11 mouse cellular contexts compared by ENCODE assay signal in genomic region chr4:155821025-155821424, GRCm38 (mm10). TPM values are rescaled to one million over a fixed set of nuclear protein-coding genes. Genes with fewer than 3 reads are reported as not detected.
DNase-seq lines count a peak whose midpoint lies in the region; ATAC-seq and TF ChIP-seq lines count a peak whose summit lies in the region.
"Had no signal": no experiment of that assay in that cellular context is flagged by ENCODE, and none has a peak within 500 bp of the region (broad histone marks: within the 10 kb centered on the region; RNA-seq: fewer than 3 reads in every experiment).

No protein-coding gene starts in this region.

- peak; percentile 59 for TF ChIP-seq CTCF in kidney, postnatal 0 days (IDR thresholded peaks at IDR 0.05; ENCODE audit: low read depth)
- no peak for TF ChIP-seq CTCF in cerebellum, adult 2 months (IDR thresholded peaks at IDR 0.05; ENCODE audit: borderline replicate concordance, insufficient read depth, low read depth, low read length)

- H3K4me3 ChIP-seq in kidney, postnatal 0 days (replicated peaks; ENCODE audit: low read depth, low read length): no peak overlapping the region
- H3K4me3 ChIP-seq in cerebellum, adult 2 months (replicated peaks; ENCODE audit: insufficient read depth, low read depth, low read length): no peak overlapping the region
- H3K4me3 ChIP-seq: embryonic facial prominence, embryonic 13.5 days; liver, embryonic 15.5 days had no signal

- H3K9me3 ChIP-seq in kidney, postnatal 0 days (replicated peaks; ENCODE audit: low read length): no peaks in the 10 kb centered on the region
- H3K9me3 ChIP-seq: embryonic facial prominence, embryonic 13.5 days; liver, embryonic 15.5 days had no signal

- peak; percentile 54 for DNase-seq in kidney, postnatal 0 days (ENCODE audit: low spot score)
- DNase-seq in kidney, adult 9 months: no peak
- peak; percentile 69 for DNase-seq in 416B (ENCODE audit: low read depth)
- peak; percentile 59 to 68 for DNase-seq in B cell, adult 2 months
- DNase-seq in ovary, adult 18-20 months (ENCODE audit: low spot score): no peak
- DNase-seq in cerebellum, adult 2 months: no peak
- DNase-seq: adrenal gland, postnatal 10 days; spleen, adult 18-20 months had no signal

- H3K36me3 ChIP-seq in kidney, postnatal 0 days (ENCODE audit: insufficient read depth, low read length): peaks cover 74% of the 10 kb centered on the region

- no peaks in the 10 kb centered on the region for H3K27me3 ChIP-seq in kidney, postnatal 0 days (ENCODE audit: insufficient read depth, low read length)
- H3K27me3 ChIP-seq in cerebellum, adult 2 months (ENCODE audit: control insufficient read depth, insufficient read depth, low read length): no peaks in the 10 kb centered on the region
- H3K27me3 ChIP-seq: embryonic facial prominence, embryonic 13.5 days; liver, embryonic 15.5 days had no signal

- no peak for TF ChIP-seq POLR2A in cerebellum, adult 2 months (IDR thresholded peaks at IDR 0.05; ENCODE audit: borderline replicate concordance, insufficient read depth, low read length)

- H3K4me2 ChIP-seq in kidney, postnatal 0 days (ENCODE audit: low read length): no peak overlapping the region
- H3K4me2 ChIP-seq: embryonic facial prominence, embryonic 13.5 days; liver, embryonic 15.5 days had no signal

- WGBS in kidney, postnatal 0 days: 81% methylated on average over 7 of the region's 7 CpGs
- 65% methylated on average over 7 of the region's 7 CpGs for WGBS in cerebellum, adult 2 months

- ATAC-seq in kidney, postnatal 0 days (replicated peaks; ENCODE audit: low FRiP score, low read depth): no peak
- ATAC-seq in granulocyte monocyte progenitor cell, adult 5-6 weeks (replicated peaks; ENCODE audit: poor library complexity, severe bottlenecking): 0 out of 2 replicates have a peak, but pooled peaks have one; percentile 22

- H3K9ac ChIP-seq in kidney, postnatal 0 days (ENCODE audit: low read depth, low read length): no peak overlapping the region
- H3K9ac ChIP-seq: embryonic facial prominence, embryonic 13.5 days; liver, embryonic 15.5 days had no signal

- no peak overlapping the region for H3K27ac ChIP-seq in kidney, postnatal 0 days
- no peak overlapping the region for H3K27ac ChIP-seq in cerebellum, adult 2 months (ENCODE audit: insufficient read depth, low read length)
- H3K27ac ChIP-seq: embryonic facial prominence, embryonic 13.5 days; liver, embryonic 15.5 days had no signal

- no peaks in the 10 kb centered on the region for H3K4me1 ChIP-seq in kidney, postnatal 0 days (replicated peaks; ENCODE audit: insufficient read depth, low read length)
- H3K4me1 ChIP-seq in cerebellum, adult 2 months (ENCODE audit: control insufficient read depth, insufficient read depth, low read length): no peaks in the 10 kb centered on the region
- H3K4me1 ChIP-seq: liver, embryonic 15.5 days had no signal

RNA-seq across cellular contexts. Expression of gene Ccnl2, which starts 8.7 kb away (rescaled TPM):
- polyA plus RNA-seq in kidney, postnatal 0 days (2015; fragmentation: Nextera tagmentation; extraction: Ambion mirVana): 103 and 109 TPM in 2 replicates
- total RNA-seq in granulocyte monocyte progenitor cell, adult 5-6 weeks (2014; fragmentation: Nextera tagmentation): 94.6 and 104 TPM in 2 replicates
- total RNA-seq in granulocyte monocyte progenitor cell, adult 5-6 weeks (2017): 75.5 and 84.0 TPM in 2 replicates
- polyA plus RNA-seq in cerebellum, adult 2 months (2012; rRNA removed): 171 and 172 TPM in 2 replicates

RNA-seq across cellular contexts. Expression of gene Aurkaip1, which starts 10.0 kb away (rescaled TPM):
- 169 and 171 TPM in 2 replicates for polyA plus RNA-seq in kidney, postnatal 0 days (2015; fragmentation: Nextera tagmentation; extraction: Ambion mirVana)
- total RNA-seq in granulocyte monocyte progenitor cell, adult 5-6 weeks (2014; fragmentation: Nextera tagmentation): 130 and 149 TPM in 2 replicates
- total RNA-seq in granulocyte monocyte progenitor cell, adult 5-6 weeks (2017): 101 and 159 TPM in 2 replicates
- polyA plus RNA-seq in cerebellum, adult 2 months (2012; rRNA removed): 155 and 159 TPM in 2 replicates

RNA-seq across cellular contexts. Expression of gene Mrpl20, which starts 18.3 kb away (rescaled TPM):
- polyA plus RNA-seq in kidney, postnatal 0 days (2015; fragmentation: Nextera tagmentation; extraction: Ambion mirVana): 283 and 294 TPM in 2 replicates
- total RNA-seq in granulocyte monocyte progenitor cell, adult 5-6 weeks (2014; fragmentation: Nextera tagmentation): 191 and 198 TPM in 2 replicates
- total RNA-seq in granulocyte monocyte progenitor cell, adult 5-6 weeks (2017): 84.2 and 91.1 TPM in 2 replicates
- polyA plus RNA-seq in cerebellum, adult 2 months (2012; rRNA removed): 109 TPM in 2 replicates

RNA-seq across cellular contexts. Expression of gene Mxra8, which starts 18.5 kb away (rescaled TPM):
- polyA plus RNA-seq in kidney, postnatal 0 days (2015; fragmentation: Nextera tagmentation; extraction: Ambion mirVana): 100 and 111 TPM in 2 replicates
- total RNA-seq in granulocyte monocyte progenitor cell, adult 5-6 weeks (2014; fragmentation: Nextera tagmentation): 0.39 TPM in 1 of 2 replicates, not detected in the other
- not detected in 2 replicates for total RNA-seq in granulocyte monocyte progenitor cell, adult 5-6 weeks (2017)
- 23.8 and 29.7 TPM in 2 replicates for polyA plus RNA-seq in cerebellum, adult 2 months (2012; rRNA removed)

RNA-seq across cellular contexts. Expression of gene Dvl1, which starts 26.2 kb away (rescaled TPM):
- polyA plus RNA-seq in kidney, postnatal 0 days (2015; fragmentation: Nextera tagmentation; extraction: Ambion mirVana): 9.9 and 16.6 TPM in 2 replicates
- 10.1 and 20.3 TPM in 2 replicates for total RNA-seq in granulocyte monocyte progenitor cell, adult 5-6 weeks (2014; fragmentation: Nextera tagmentation)
- total RNA-seq in granulocyte monocyte progenitor cell, adult 5-6 weeks (2017): 12.4 and 21.6 TPM in 2 replicates
- 160 and 163 TPM in 2 replicates for polyA plus RNA-seq in cerebellum, adult 2 months (2012; rRNA removed)

Comparison
In these comparisons a context has a peak if more than half of its experiments do, and no peak if none do; other contexts are left out.
1. DNase-seq: peak in kidney, postnatal 0 days (single experiment), 416B (single experiment) and B cell, adult 2 months (2 of 2); none in kidney, adult 9 months (single experiment), ovary, adult 18-20 months (single experiment) and cerebellum, adult 2 months (0 of 2).